Mouse (Mus musculus) erythroid progenitor cell, adult 5-6 weeks (primary cell): ENCODE results near the gene Actrt1. TPM values are rescaled to one million over a fixed set of nuclear protein-coding genes. Genes with fewer than 3 reads are reported as not detected.

Source experiments
- ATAC-seq: replicated peaks from 2 replicates; pipeline ENCODE4 v1.8.0; 2016; ENCODE audit warnings: moderate number of reproducible peaks, mild to moderate bottlenecking, moderate TSS enrichment, inconsistent platforms; ENCODE audit not compliant: poor library complexity, low FRiP score, severe bottlenecking
- total RNA-seq, 2 experiments: library from RNA; stranded (forward) in 1 of 2; stranded (reverse) in 1 of 2; fragments of 150-400 nt in 1 of 2; fragments of 186-747, 209-891 nt in 1 of 2; gene quantifications; 2 replicates each; pipeline versions ENCODE4 v1.2.3 to v1.2.4; 2015 to 2017; ENCODE audit warnings: low replicate concordance in 2 of 2

The Actrt1 gene
- total RNA-seq (2015; ENCODE audit: low replicate concordance) = not detected in 2 replicates
- total RNA-seq (2017; ENCODE audit: low replicate concordance) = not detected in 2 replicates

DNA sequence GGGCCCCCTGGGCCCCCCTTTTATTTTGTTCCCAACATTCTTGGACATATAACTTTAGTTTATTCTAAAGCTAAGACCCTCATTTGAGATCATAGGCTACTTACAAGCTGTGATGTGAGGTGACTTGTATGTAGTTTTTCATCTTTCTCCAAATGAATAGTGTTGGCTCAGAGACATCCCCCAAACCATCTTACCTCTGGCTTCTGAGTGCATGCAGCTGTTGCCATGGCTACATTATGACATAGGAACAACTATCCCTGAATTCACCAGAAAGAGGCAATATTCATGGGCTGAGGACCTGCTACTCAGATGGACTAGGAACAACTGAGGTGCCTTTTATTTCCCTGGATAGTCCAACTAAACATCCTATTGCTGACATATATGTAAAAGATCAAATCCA lies at the start of gene Actrt1:
TSS of gene Actrt1 (plus strand) at position 301 of the 400 bp plus-strand sequence.
- no peak for ATAC-seq

DNA sequence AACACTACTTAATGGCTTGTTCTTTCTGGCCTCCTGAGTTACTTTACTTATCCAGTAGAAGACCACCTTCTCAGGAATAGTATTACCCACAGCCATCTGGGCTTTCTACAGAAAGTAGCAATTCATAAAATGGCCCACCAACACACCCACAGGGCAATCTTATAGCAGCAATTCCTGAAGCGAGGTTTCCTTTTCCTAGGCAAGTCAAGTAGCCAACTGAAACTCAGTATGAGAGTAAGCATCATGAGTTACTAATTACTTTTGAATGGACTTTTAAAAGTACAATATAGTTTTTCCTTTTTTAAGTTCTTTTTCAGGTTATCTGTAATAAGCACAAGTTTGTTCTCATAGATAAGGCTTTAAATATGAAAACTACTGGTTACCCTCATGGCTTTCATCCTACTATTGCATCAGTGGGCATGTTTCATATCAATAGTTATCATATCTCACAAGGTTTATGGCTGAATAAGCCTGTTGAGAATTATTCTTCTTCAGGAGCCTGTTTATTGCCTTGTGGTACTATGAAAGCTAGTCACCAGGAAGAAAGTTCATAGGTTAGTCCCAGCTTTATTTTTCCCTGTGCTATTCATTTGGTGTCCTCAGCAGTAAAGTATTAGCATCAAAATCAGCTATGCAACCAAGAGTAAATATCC lies 2.8 kb downstream of the Actrt1 start:
- no peak for ATAC-seq
